Mouse (Mus musculus) E14TG2a.4 (cell line): ENCODE results near the gene Lmx1b.

Experiments
- CTCF ChIP-seq: conservative IDR thresholded peaks from 2 replicates; pipeline ENCODE4 v1.5.1; 2014; ENCODE audit warnings: low read length
- NANOG ChIP-seq: IDR thresholded peaks from 2 replicates; pipeline ENCODE4 v1.6.1; 2014; ENCODE audit warnings: borderline replicate concordance, low read length, mixed read lengths

DNA sequence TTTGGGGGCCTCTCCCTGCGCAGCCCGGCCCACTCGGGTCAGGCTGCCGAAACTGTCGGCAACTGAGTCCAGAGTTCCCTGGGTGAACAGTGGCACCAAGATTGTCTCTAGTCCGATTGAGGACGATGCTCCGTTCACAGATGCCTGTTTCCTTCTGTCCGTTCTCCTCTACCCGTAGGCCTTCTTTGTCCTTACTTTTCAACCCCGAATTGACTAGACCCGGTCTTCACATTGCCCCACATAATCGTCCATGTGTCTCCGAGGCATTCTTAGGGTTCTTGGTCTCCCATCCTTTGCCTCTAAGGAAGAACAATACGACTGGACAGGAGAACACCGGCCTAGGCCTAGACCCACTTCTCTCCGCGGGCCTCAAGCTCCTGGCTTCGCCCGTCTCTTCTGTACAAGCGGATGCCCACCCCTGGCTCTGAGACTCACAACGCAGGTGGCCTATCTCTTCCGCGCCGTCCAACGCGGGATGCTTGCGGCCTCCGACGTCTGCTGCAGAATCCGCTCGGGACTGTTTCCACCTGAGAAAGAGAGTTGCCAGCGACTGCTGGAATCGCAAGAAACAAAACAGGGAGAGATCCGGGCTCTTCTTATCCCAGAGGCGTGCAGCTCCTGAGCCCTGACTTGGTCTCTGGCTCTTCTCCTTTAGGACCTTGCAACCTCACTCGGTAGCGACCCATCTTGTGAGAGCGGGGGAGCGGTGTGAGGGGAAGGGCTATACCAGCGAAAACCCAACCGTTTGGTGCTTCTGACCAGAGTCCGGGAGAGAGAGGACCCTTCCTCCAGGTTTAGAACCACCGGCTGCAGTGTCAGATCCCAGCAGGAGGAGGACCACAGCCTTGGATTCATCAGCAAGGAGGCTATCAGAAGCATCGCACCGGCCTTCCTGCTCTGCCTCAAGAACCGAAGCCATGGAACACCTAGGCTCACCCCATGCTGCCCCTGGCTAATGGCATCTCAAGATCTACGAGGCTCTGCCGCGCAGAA is 3.7 kb upstream of the Lmx1b start:
- TF ChIP-seq CTCF (no peak), NANOG (no peak)
